Mouse (Mus musculus): Measurements from ENCODE around the gene Olfr190. TPM values are rescaled to one million over a fixed set of nuclear protein-coding genes. Genes with fewer than 3 reads are reported as not detected.
"Not testable (repeated sequence)": the region's sequence is repeated elsewhere in the genome, so short reads cannot be mapped to it uniquely, and the experiment has no call there.

The Olfr190 gene
- polyA plus RNA-seq (2015; fragmentation: Nextera tagmentation; extraction: Ambion mirVana), result not detected in 2 replicates

DNA sequence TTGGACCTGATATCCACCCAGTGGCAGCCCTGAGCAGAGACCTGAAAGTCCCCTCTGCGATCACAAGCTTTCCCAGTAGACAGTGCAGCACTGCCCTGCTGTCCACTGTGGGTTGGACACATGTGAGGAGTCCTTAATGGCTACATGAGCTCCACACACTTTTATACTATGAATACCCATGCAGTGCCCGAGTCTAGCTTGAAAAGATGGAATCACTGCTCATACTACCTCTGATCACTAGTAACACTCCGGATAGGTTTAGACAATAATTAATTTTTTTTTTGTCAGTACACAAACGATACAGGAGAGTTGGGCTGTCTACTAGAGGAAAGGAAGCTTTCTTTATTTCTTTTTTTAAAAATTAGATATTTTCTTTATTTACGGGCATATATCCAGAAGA, at the start of gene Olfr190:
Gene Olfr190 (minus strand): TSS at position 101 of the 400 bp plus-strand sequence.
- H3K27me3 ChIP-seq (ENCODE audit: insufficient read depth, low read length), result no peaks in the 10 kb centered on the region

DNA sequence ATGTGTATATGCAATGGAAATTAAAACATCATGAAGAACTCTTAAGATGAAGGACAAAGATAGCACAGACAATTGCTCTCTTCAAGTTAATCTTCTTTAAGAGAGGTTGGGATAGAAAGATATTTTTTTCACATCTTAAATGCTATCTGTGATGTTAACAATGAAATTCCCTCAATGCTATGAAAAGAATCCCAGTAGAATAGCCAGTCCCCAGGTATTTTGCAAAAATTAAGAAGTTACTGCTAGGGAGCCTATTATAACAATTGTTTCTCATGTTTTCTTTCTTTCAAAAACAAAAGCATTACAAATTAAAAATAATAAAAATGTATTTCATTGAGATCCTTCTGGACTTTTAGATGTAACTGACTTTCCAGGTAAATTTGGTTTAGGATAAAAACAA, 43.2 kb upstream of the Olfr190 start, which contains the start of gene Olfr194:
Gene Olfr194 (minus strand): TSS at position 101 of the 400 bp plus-strand sequence.
- TF ChIP-seq CTCF (IDR thresholded peaks at IDR 0.05; ENCODE audit: low read depth), result no peak
- no peak within 1 kb of the TSS for H3K27ac ChIP-seq
- H3K36me3 ChIP-seq (ENCODE audit: insufficient read depth, low read length), result no peaks in the 10 kb centered on the region
- H3K9ac ChIP-seq (ENCODE audit: low read depth, low read length), result no peak within 1 kb of the TSS
- H3K27me3 ChIP-seq (ENCODE audit: insufficient read depth, low read length), result no peaks in the 10 kb centered on the region
- no peak within 1 kb of the TSS for H3K4me2 ChIP-seq (ENCODE audit: low read length)
- ATAC-seq (replicated peaks; ENCODE audit: low FRiP score, low read depth) (no peak), DNase-seq (ENCODE audit: low spot score) (no peak)
- H3K4me3 ChIP-seq (replicated peaks; ENCODE audit: low read depth, low read length), result no peak within 1 kb of the TSS
- H3K4me1 ChIP-seq (replicated peaks; ENCODE audit: insufficient read depth, low read length), result no peaks in the 10 kb centered on the region
- no peaks in the 10 kb centered on the region for H3K9me3 ChIP-seq (replicated peaks; ENCODE audit: low read length)

More for the DNA sequence above, at the start of gene Olfr190:
- H3K9me3 ChIP-seq (replicated peaks; ENCODE audit: low read length), result no peaks in the 10 kb centered on the region
- no peaks in the 10 kb centered on the region for H3K4me1 ChIP-seq (replicated peaks; ENCODE audit: insufficient read depth, low read length)
- H3K36me3 ChIP-seq (ENCODE audit: insufficient read depth, low read length), result no peaks in the 10 kb centered on the region
- DNase-seq (ENCODE audit: low spot score) (no peak), ATAC-seq (replicated peaks; ENCODE audit: low FRiP score, low read depth) (no peak)
- TF ChIP-seq CTCF (IDR thresholded peaks at IDR 0.05; ENCODE audit: low read depth), result no peak
- H3K9ac ChIP-seq (ENCODE audit: low read depth, low read length), result no peak within 1 kb of the TSS
- 84% methylated on average over 5 of the region's 5 CpGs for WGBS
- no peak within 1 kb of the TSS for H3K4me3 ChIP-seq (replicated peaks; ENCODE audit: low read depth, low read length)
- H3K27ac ChIP-seq, result no peak within 1 kb of the TSS
- no peak within 1 kb of the TSS for H3K4me2 ChIP-seq (ENCODE audit: low read length)

DNA sequence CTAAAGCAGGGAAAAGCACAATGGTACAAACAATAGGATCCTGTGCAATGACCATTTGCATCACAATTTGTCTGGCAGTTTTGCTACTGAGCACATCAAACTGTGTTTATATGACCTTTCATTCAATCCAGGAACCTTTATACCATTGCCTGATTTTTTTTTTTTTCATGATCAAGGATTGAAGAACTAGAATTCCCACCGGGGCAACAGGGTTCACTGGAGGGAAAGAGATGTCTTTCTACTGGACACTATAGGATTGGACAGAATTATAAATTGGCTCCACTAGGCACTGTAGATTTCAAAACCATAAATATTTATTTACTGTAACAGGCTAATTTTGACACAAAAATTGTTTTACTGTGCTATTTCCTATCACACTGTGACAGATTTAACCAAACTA, 34.0 kb upstream of the Olfr190 start, which contains the start of gene Olfr193:
Gene Olfr193 (minus strand): TSS at position 101 of the 400 bp plus-strand sequence.
- ATAC-seq (replicated peaks; ENCODE audit: low FRiP score, low read depth), result no peak
- H3K4me3 ChIP-seq (replicated peaks; ENCODE audit: low read depth, low read length), result no peak within 1 kb of the TSS
- no peaks in the 10 kb centered on the region for H3K9me3 ChIP-seq (replicated peaks; ENCODE audit: low read length)
- H3K27ac ChIP-seq, result no peak within 1 kb of the TSS
- no peak for TF ChIP-seq CTCF (IDR thresholded peaks at IDR 0.05; ENCODE audit: low read depth)
- H3K4me2 ChIP-seq (ENCODE audit: low read length), result no peak within 1 kb of the TSS
- H3K9ac ChIP-seq (ENCODE audit: low read depth, low read length), result no peak within 1 kb of the TSS
- 78% methylated on average over 1 of the region's 1 CpGs for whole genome bisulfite sequencing
- no peaks in the 10 kb centered on the region for H3K4me1 ChIP-seq (replicated peaks; ENCODE audit: insufficient read depth, low read length)
- DNase-seq (ENCODE audit: low spot score), result no peak
- no peaks in the 10 kb centered on the region for H3K36me3 ChIP-seq (ENCODE audit: insufficient read depth, low read length)
- H3K27me3 ChIP-seq (ENCODE audit: insufficient read depth, low read length), result no peaks in the 10 kb centered on the region

DNA sequence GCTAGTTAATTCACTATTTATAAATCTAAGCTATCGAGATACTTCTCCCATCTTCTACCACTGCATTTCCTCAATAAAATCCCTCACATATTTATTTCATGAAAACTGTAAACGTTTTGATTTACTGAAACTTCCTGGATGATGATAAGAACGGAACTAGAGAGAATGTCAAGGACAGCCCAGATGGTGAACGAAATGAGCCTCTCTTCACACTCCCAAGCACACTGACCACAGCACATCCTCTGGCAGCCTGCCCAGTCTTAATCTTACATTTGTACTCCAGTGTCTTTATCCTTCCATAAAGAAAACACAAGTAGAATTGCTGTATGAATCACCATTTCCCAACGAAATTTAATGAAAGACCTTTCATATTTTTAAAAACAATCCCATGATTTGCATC, 30.7 kb upstream of the Olfr190 start:
- WGBS, result 51% methylated on average over 5 of the region's 5 CpGs
- H3K4me3 ChIP-seq (replicated peaks; ENCODE audit: low read depth, low read length); H3K9me3 ChIP-seq (replicated peaks; ENCODE audit: low read length); ATAC-seq (replicated peaks; ENCODE audit: low FRiP score, low read depth); H3K9ac ChIP-seq (ENCODE audit: low read depth, low read length); H3K27ac ChIP-seq; H3K4me1 ChIP-seq (replicated peaks; ENCODE audit: insufficient read depth, low read length); H3K36me3 ChIP-seq (ENCODE audit: insufficient read depth, low read length); H3K27me3 ChIP-seq (ENCODE audit: insufficient read depth, low read length); DNase-seq (ENCODE audit: low spot score); H3K4me2 ChIP-seq (ENCODE audit: low read length): not testable (repeated sequence)

DNA sequence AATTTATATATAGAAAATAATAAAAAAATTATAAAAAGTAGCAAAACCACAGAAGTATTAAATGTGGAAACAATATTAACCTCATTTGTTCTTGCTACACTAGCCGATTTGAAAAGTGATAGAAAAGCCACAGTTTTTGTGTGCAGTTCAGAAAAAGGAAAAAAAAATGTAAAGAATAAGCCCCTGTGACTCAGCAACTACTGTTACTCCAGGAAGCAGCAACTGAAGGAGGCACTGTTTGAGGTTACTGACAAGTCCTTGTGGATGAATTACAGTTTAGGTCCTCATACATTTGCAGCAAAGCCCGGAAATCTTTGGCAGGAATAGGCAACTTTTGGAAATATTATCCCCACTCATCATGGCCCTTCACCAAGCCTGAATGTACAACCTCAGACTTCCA, 27.5 kb upstream of the Olfr190 start:
- Histone ChIP-seq H3K4me3 (replicated peaks; ENCODE audit: low read depth, low read length) (no peak overlapping the region), H3K9me3 (replicated peaks; ENCODE audit: low read length) (no peaks in the 10 kb centered on the region), H3K4me1 (replicated peaks; ENCODE audit: insufficient read depth, low read length) (no peaks in the 10 kb centered on the region), H3K36me3 (ENCODE audit: insufficient read depth, low read length) (no peaks in the 10 kb centered on the region), H3K4me2 (ENCODE audit: low read length) (no peak overlapping the region), H3K27me3 (ENCODE audit: insufficient read depth, low read length) (no peaks in the 10 kb centered on the region), H3K27ac (no peak overlapping the region), H3K9ac (ENCODE audit: low read depth, low read length) (no peak overlapping the region)
- WGBS, result 70% methylated on average over 2 of the region's 2 CpGs
- DNase-seq (ENCODE audit: low spot score), result no peak
- TF ChIP-seq CTCF (IDR thresholded peaks at IDR 0.05; ENCODE audit: low read depth), result no peak
- no peak for ATAC-seq (replicated peaks; ENCODE audit: low FRiP score, low read depth)

DNA sequence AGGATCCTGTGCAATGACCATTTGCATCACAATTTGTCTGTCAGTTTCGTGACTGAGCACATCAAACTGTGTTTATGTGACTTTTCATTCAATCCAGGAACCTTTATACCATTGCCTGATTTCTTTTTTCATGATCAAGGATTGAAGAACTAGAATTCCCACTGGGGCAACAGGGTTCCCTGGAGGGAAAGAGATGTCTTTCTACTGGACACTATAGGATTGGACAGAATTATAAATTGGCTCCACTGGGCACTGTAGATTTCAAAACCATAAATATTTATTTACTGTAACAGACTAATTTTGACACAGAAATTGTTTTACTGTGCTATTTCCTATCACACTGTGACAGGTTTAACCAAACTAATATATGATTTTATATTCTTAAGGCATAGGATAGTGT, 11.9 kb upstream of the Olfr190 start, which contains the start of gene Olfr191:
Gene Olfr191 (minus strand): TSS at position 101 of the 400 bp plus-strand sequence.
- H3K27ac ChIP-seq; H3K9ac ChIP-seq (ENCODE audit: low read depth, low read length); H3K36me3 ChIP-seq (ENCODE audit: insufficient read depth, low read length); H3K27me3 ChIP-seq (ENCODE audit: insufficient read depth, low read length); DNase-seq (ENCODE audit: low spot score); H3K4me2 ChIP-seq (ENCODE audit: low read length); ATAC-seq (replicated peaks; ENCODE audit: low FRiP score, low read depth); H3K4me3 ChIP-seq (replicated peaks; ENCODE audit: low read depth, low read length); H3K9me3 ChIP-seq (replicated peaks; ENCODE audit: low read length); H3K4me1 ChIP-seq (replicated peaks; ENCODE audit: insufficient read depth, low read length): not testable (repeated sequence)
- WGBS, result 49% methylated on average over 1 of the region's 1 CpGs

DNA sequence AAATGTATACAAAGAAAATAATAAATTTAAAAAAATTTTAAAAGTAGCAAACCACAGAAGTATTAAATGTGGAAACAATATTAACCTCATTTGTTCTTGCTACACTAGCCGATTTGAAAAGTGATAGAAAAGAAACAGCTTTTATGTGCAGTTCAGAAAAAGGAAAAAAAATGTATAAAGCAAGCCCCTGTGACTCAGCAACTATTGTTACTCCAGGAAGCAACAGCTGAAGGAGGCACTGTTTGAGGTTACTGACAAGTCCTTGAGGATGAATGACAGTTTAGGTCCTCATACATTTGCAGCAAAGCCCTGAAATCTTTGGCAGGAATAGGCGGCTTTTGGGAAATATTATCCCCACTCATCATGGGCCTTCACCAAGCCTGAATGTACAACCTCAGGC, 3.3 kb upstream of the Olfr190 start:
- ATAC-seq (replicated peaks; ENCODE audit: low FRiP score, low read depth); DNase-seq (ENCODE audit: low spot score); H3K9me3 ChIP-seq (replicated peaks; ENCODE audit: low read length); H3K36me3 ChIP-seq (ENCODE audit: insufficient read depth, low read length); H3K9ac ChIP-seq (ENCODE audit: low read depth, low read length); H3K4me2 ChIP-seq (ENCODE audit: low read length); H3K4me1 ChIP-seq (replicated peaks; ENCODE audit: insufficient read depth, low read length); H3K27ac ChIP-seq; H3K27me3 ChIP-seq (ENCODE audit: insufficient read depth, low read length); H3K4me3 ChIP-seq (replicated peaks; ENCODE audit: low read depth, low read length): not testable (repeated sequence)
- WGBS, result 83% methylated on average over 2 of the region's 2 CpGs
